In genomic region chr2:30358533-30359531, GRCm38 (mm10) we compare ENCODE assay signal across 8 mouse cellular contexts. TPM values are rescaled to one million over a fixed set of nuclear protein-coding genes. Genes with fewer than 3 reads are reported as not detected.
DNase-seq lines count a peak whose midpoint lies in the region; ATAC-seq and TF ChIP-seq lines count a peak whose summit lies in the region.

Sh3glb2 (minus strand) TSS chr2:30359337.

- peak within 1 kb of the TSS; percentile 91 for H3K9ac ChIP-seq in hindbrain, embryonic 16.5 days (ENCODE audit: low read depth, low read length)

- peaks cover 32% of the 10 kb centered on the region for H3K4me1 ChIP-seq in hindbrain, embryonic 16.5 days (ENCODE audit: control insufficient read depth, insufficient read depth, low read depth, low read length)
- peaks cover 58% of the 10 kb centered on the region for H3K4me1 ChIP-seq in megakaryocyte, embryonic 14.5 days

- H3K27ac ChIP-seq in gastrocnemius, adult 2 months = peak within 1 kb of the TSS; percentile 84
- H3K27ac ChIP-seq in hindbrain, embryonic 16.5 days (ENCODE audit: low read depth, low read length) = peak within 1 kb of the TSS; percentile 78

- peak within 1 kb of the TSS; percentile 78 for H3K4me2 ChIP-seq in hindbrain, embryonic 16.5 days (ENCODE audit: low read length)

- ATAC-seq in common myeloid progenitor, adult 5-6 weeks (replicated peaks; ENCODE audit: low read depth, poor library complexity, severe bottlenecking) = peak; percentile 55
- peak; percentile 82 for ATAC-seq in hindbrain, embryonic 16.5 days

- H3K4me3 ChIP-seq in gastrocnemius, adult 2 months = peak within 1 kb of the TSS; percentile 96
- H3K4me3 ChIP-seq in hindbrain, embryonic 16.5 days (ENCODE audit: low read length) = peak within 1 kb of the TSS; percentile 83
- peak within 1 kb of the TSS; percentile 97 for H3K4me3 ChIP-seq in megakaryocyte, embryonic 14.5 days (replicated peaks)

- WGBS in hindbrain, embryonic 16.5 days = 2% methylated on average over 34 of the region's 73 CpGs

- H3K27me3 ChIP-seq in hindbrain, embryonic 16.5 days (replicated peaks; ENCODE audit: control insufficient read depth, insufficient read depth, low read length) = no peaks in the 10 kb centered on the region
- H3K27me3 ChIP-seq in megakaryocyte, embryonic 14.5 days (replicated peaks) = no peaks in the 10 kb centered on the region

- intact Hi-C loops in gastrocnemius, adult 2 months (cut with DNase I) = loop anchor here (5.0 kb wide), 1 partner anchor 72 kb away; the partner anchor contains the start of genes Dolk and Nup188

- TF ChIP-seq CTCF in gastrocnemius, adult 2 months (IDR thresholded peaks at IDR 0.05) = peak; percentile 57

- DNase-seq in adipocyte (ENCODE audit: low spot score) = peak; percentile 74
- DNase-seq in gastrocnemius, adult 2 months = peak; percentile 95
- DNase-seq in left cerebral cortex, adult 8-10 months (ENCODE audit: low spot score in 2 of 2) = peak; percentile 60 to 69
- DNase-seq in right cerebral cortex, postnatal 10 days (ENCODE audit: low spot score in 2 of 2) = peak; percentile 85 to 89
- DNase-seq in urinary bladder, postnatal 36 days (ENCODE audit: low spot score in 2 of 2) = peak; percentile 74 to 77

- H3K9me3 ChIP-seq in hindbrain, embryonic 16.5 days (ENCODE audit: control insufficient read depth, low read length) = no peaks in the 10 kb centered on the region
- H3K9me3 ChIP-seq in megakaryocyte, embryonic 14.5 days = no peaks in the 10 kb centered on the region

- H3K36me3 ChIP-seq in hindbrain, embryonic 16.5 days (ENCODE audit: control insufficient read depth, insufficient read depth, low read length) = peaks cover 6% of the 10 kb centered on the region; the same call in 1 of the 2 replicates
- peaks cover 39% of the 10 kb centered on the region for H3K36me3 ChIP-seq in megakaryocyte, embryonic 14.5 days (replicated peaks; ENCODE audit: low read length)

RNA-seq across cellular contexts. Expression of gene Sh3glb2, which starts in this region (rescaled TPM):
- total RNA-seq in common myeloid progenitor, adult 5-6 weeks (2017) = 15.1 and 31.5 TPM in 2 replicates
- total RNA-seq in gastrocnemius, adult 2 months (2021) = 10 to 100 TPM; 12.7 to 18.8 TPM
- polyA plus RNA-seq in hindbrain, embryonic 16.5 days (2015; fragmentation: Nextera tagmentation; extraction: Ambion mirVana) = 208 and 221 TPM in 2 replicates
- 100 to 1,000 TPM; 279 to 301 (median 286) TPM for total RNA-seq in left cerebral cortex, adult 8-10 months (2022)
- 45.5 and 81.3 TPM in 2 replicates for polyA plus RNA-seq in megakaryocyte, embryonic 14.5 days (2012; ENCODE audit: insufficient read depth, low replicate concordance)

Comparison
In these comparisons a context has a peak if more than half of its experiments do, and no peak if none do; other contexts are left out.
1. Peak in every context shown above with its lines: DNase-seq, ATAC-seq, H3K4me3 ChIP-seq and H3K27ac ChIP-seq.